Mouse (Mus musculus): Measurements from ENCODE around the gene Gmfg. TPM values are rescaled to one million over a fixed set of nuclear protein-coding genes. Genes with fewer than 3 reads are reported as not detected.

Gmfg gene
- polyA plus RNA-seq, 1 experiment from 2014 or later = 6.5 TPM

GRCm38 (mm10) chr7:28484192-28484591, 46.9 kb downstream of the Gmfg start:
- H3K4me2 ChIP-seq (ENCODE audit: low read depth) = no peak overlapping the region
- no peaks in the 10 kb centered on the region for H3K36me3 ChIP-seq (ENCODE audit: control insufficient read depth, insufficient read depth, low read length)
- no peak overlapping the region for H3K4me3 ChIP-seq (ENCODE audit: low read depth, low read length)
- no peaks in the 10 kb centered on the region; the same call in 1 of the 2 replicates for H3K4me1 ChIP-seq (ENCODE audit: control insufficient read depth, insufficient read depth, low read length)
- no peaks in the 10 kb centered on the region for H3K9me3 ChIP-seq (ENCODE audit: control insufficient read depth, low read length)
- peaks cover 3% of the 10 kb centered on the region for H3K27me3 ChIP-seq (ENCODE audit: control insufficient read depth, insufficient read depth, low read length)
- DNase-seq (ENCODE audit: low spot score) (no peak), ATAC-seq (ENCODE audit: insufficient read depth, low FRiP score, low TSS enrichment) (no peak)
- no peak overlapping the region for H3K27ac ChIP-seq (ENCODE audit: low read depth, low read length)
- H3K9ac ChIP-seq (ENCODE audit: low read length) = no peak overlapping the region
- 19% methylated on average over 4 of the region's 4 CpGs for WGBS

DNA sequence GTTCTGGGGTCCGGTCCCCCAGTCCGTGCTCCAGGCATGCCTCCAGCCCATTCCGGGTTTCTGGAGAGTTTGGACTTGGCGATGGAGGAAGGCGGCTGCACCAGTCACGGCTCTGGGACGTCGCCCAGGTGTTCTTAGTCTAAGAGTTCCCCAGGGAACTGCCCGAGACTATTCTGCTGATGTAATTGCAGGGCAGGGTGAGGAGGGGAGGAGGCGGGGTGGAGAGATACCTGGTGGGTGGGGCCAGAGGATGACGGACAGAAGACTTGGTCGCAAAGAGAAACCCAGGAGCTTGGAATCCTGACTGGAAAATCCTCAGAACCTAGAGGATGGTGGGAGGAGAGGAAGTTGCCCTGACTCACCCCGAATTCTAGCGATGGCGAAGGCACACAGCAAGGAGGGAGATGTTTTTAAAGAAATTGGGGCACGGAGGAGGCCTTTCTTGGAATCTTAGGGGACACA, 50.8 kb downstream of the Gmfg start:
- H3K4me1 ChIP-seq (ENCODE audit: control insufficient read depth, insufficient read depth, low read length) = no peaks in the 10 kb centered on the region; the same call in 1 of the 2 replicates
- H3K27me3 ChIP-seq (ENCODE audit: control insufficient read depth, insufficient read depth, low read length) = peaks cover 3% of the 10 kb centered on the region
- no peak overlapping the region for H3K4me3 ChIP-seq (ENCODE audit: low read depth, low read length)
- ATAC-seq (ENCODE audit: insufficient read depth, low FRiP score, low TSS enrichment) (no peak), DNase-seq (ENCODE audit: low spot score) (no peak)
- no peak overlapping the region for H3K27ac ChIP-seq (ENCODE audit: low read depth, low read length)
- WGBS = 3% methylated on average over 16 of the region's 16 CpGs
- H3K4me2 ChIP-seq (ENCODE audit: low read depth) = peak overlapping the region; percentile 23
- H3K9me3 ChIP-seq (ENCODE audit: control insufficient read depth, low read length) = no peaks in the 10 kb centered on the region
- H3K36me3 ChIP-seq (ENCODE audit: control insufficient read depth, insufficient read depth, low read length) = no peaks in the 10 kb centered on the region
- no peak overlapping the region for H3K9ac ChIP-seq (ENCODE audit: low read length)

GRCm38 (mm10) chr7:28490410-28490809, 53.2 kb downstream of the Gmfg start:
- Histone ChIP-seq H3K9me3 (ENCODE audit: control insufficient read depth, low read length) (no peaks in the 10 kb centered on the region), H3K4me1 (ENCODE audit: control insufficient read depth, insufficient read depth, low read length) (no peaks in the 10 kb centered on the region; the same call in 1 of the 2 replicates), H3K27me3 (ENCODE audit: control insufficient read depth, insufficient read depth, low read length) (peaks cover 3% of the 10 kb centered on the region), H3K4me2 (ENCODE audit: low read depth) (no peak overlapping the region), H3K9ac (ENCODE audit: low read length) (no peak overlapping the region), H3K27ac (ENCODE audit: low read depth, low read length) (no peak overlapping the region), H3K4me3 (ENCODE audit: low read depth, low read length) (no peak overlapping the region), H3K36me3 (ENCODE audit: control insufficient read depth, insufficient read depth, low read length) (no peaks in the 10 kb centered on the region)
- peak; percentile 38 for DNase-seq (ENCODE audit: low spot score)
- no peak for ATAC-seq (ENCODE audit: insufficient read depth, low FRiP score, low TSS enrichment)
- 5% methylated on average over 10 of the region's 10 CpGs for WGBS

DNA sequence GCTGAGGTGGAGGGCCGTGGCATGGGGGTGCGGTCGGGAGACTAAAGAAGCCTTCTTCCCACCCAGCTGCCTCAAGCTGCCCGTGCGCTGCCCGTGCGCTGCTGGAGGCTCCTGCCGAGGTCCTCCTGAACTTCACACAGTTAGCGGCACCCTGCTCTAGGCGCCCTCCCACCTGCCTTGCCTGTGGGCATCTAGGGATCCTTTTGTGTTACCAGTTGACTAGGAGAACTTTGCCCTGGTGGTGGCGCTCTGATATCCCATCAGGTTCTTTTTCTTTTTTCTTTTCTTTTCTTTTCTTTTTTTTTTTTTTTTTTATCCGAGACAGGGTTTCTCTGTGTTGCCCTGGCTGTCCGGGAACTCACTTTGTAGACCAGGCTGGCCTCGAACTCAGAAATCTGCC, 53.7 kb downstream of the Gmfg start:
- DNase-seq (ENCODE audit: low spot score) (no peak), ATAC-seq (ENCODE audit: insufficient read depth, low FRiP score, low TSS enrichment) (no peak)
- Histone ChIP-seq H3K27me3 (ENCODE audit: control insufficient read depth, insufficient read depth, low read length) (peaks cover 3% of the 10 kb centered on the region), H3K4me1 (ENCODE audit: control insufficient read depth, insufficient read depth, low read length) (no peaks in the 10 kb centered on the region; the same call in 1 of the 2 replicates), H3K4me2 (ENCODE audit: low read depth) (no peak overlapping the region), H3K9ac (ENCODE audit: low read length) (no peak overlapping the region), H3K9me3 (ENCODE audit: control insufficient read depth, low read length) (no peaks in the 10 kb centered on the region), H3K27ac (ENCODE audit: low read depth, low read length) (no peak overlapping the region), H3K4me3 (ENCODE audit: low read depth, low read length) (no peak overlapping the region), H3K36me3 (ENCODE audit: control insufficient read depth, insufficient read depth, low read length) (no peaks in the 10 kb centered on the region)
- WGBS = 32% methylated on average over 13 of the region's 14 CpGs

- H3K4me1 ChIP-seq (ENCODE audit: control insufficient read depth, insufficient read depth, low read length) = no peaks in the 10 kb centered on the region; the same call in 1 of the 2 replicates
- no peak overlapping the region for H3K9ac ChIP-seq (ENCODE audit: low read length)
- peaks cover 3% of the 10 kb centered on the region for H3K27me3 ChIP-seq (ENCODE audit: control insufficient read depth, insufficient read depth, low read length)
- no peak overlapping the region for H3K4me2 ChIP-seq (ENCODE audit: low read depth)
- 86% methylated on average over 8 of the region's 8 CpGs for WGBS
- no peaks in the 10 kb centered on the region for H3K9me3 ChIP-seq (ENCODE audit: control insufficient read depth, low read length)
- no peaks in the 10 kb centered on the region for H3K36me3 ChIP-seq (ENCODE audit: control insufficient read depth, insufficient read depth, low read length)
- DNase-seq (ENCODE audit: low spot score) = no peak
- no peak overlapping the region for H3K4me3 ChIP-seq (ENCODE audit: low read depth, low read length)
- ATAC-seq (ENCODE audit: insufficient read depth, low FRiP score, low TSS enrichment) = no peak
- no peak overlapping the region for H3K27ac ChIP-seq (ENCODE audit: low read depth, low read length)
These were observed 55.1 kb downstream of the Gmfg start for GRCm38 (mm10) chr7:28492310-28492709.

GRCm38 (mm10) chr7:28495426-28495825, 58.2 kb downstream of the Gmfg start:
- Histone ChIP-seq H3K27ac (ENCODE audit: low read depth, low read length) (no peak overlapping the region), H3K4me2 (ENCODE audit: low read depth) (no peak overlapping the region), H3K27me3 (ENCODE audit: control insufficient read depth, insufficient read depth, low read length) (no peaks in the 10 kb centered on the region), H3K36me3 (ENCODE audit: control insufficient read depth, insufficient read depth, low read length) (no peaks in the 10 kb centered on the region), H3K9me3 (ENCODE audit: control insufficient read depth, low read length) (no peaks in the 10 kb centered on the region), H3K4me1 (ENCODE audit: control insufficient read depth, insufficient read depth, low read length) (no peaks in the 10 kb centered on the region), H3K9ac (ENCODE audit: low read length) (no peak overlapping the region), H3K4me3 (ENCODE audit: low read depth, low read length) (no peak overlapping the region)
- WGBS = 74% methylated on average over 11 of the region's 11 CpGs
- ATAC-seq (ENCODE audit: insufficient read depth, low FRiP score, low TSS enrichment) (no peak), DNase-seq (ENCODE audit: low spot score) (peak; percentile 31)

Other genes starting within 250 kb of the Gmfg start
- gene Eid2, start 169.6 kb upstream of the Gmfg start, polyA plus RNA-seq (2014; fragmentation: Nextera tagmentation; extraction: Ambion mirVana) = 17.6 and 18.3 TPM in 2 replicates
- gene Eid2b, start 159.7 kb upstream of the Gmfg start, polyA plus RNA-seq (2014; fragmentation: Nextera tagmentation; extraction: Ambion mirVana) = 17.1 and 19.0 TPM in 2 replicates
- gene Selenov, start 146.3 kb upstream of the Gmfg start, polyA plus RNA-seq (2014; fragmentation: Nextera tagmentation; extraction: Ambion mirVana) = 0.45 and 0.66 TPM in 2 replicates
- gene Dll3, start 135.2 kb upstream of the Gmfg start, polyA plus RNA-seq (2014; fragmentation: Nextera tagmentation; extraction: Ambion mirVana) = 69.8 and 79.0 TPM in 2 replicates
- 199 and 219 TPM in 2 replicates for gene Timm50, start 125.4 kb upstream of the Gmfg start, polyA plus RNA-seq (2014; fragmentation: Nextera tagmentation; extraction: Ambion mirVana)
- 89.7 and 101 TPM in 2 replicates for gene Supt5, start 98.7 kb upstream of the Gmfg start, polyA plus RNA-seq (2014; fragmentation: Nextera tagmentation; extraction: Ambion mirVana)
- 780 and 827 TPM in 2 replicates for gene Rps16, start 86.8 kb upstream of the Gmfg start, polyA plus RNA-seq (2014; fragmentation: Nextera tagmentation; extraction: Ambion mirVana)
- gene Plekhg2, start 64.8 kb upstream of the Gmfg start, polyA plus RNA-seq (2014; fragmentation: Nextera tagmentation; extraction: Ambion mirVana) = 50.5 and 54.5 TPM in 2 replicates
- gene Zfp36, start 57.2 kb upstream of the Gmfg start, polyA plus RNA-seq (2014; fragmentation: Nextera tagmentation; extraction: Ambion mirVana) = 4.3 and 5.1 TPM in 2 replicates
- gene Med29, start 44.7 kb upstream of the Gmfg start, polyA plus RNA-seq (2014; fragmentation: Nextera tagmentation; extraction: Ambion mirVana) = 45.8 and 48.8 TPM in 2 replicates
- 71.7 and 78.0 TPM in 2 replicates for gene Paf1, start 44.5 kb upstream of the Gmfg start, polyA plus RNA-seq (2014; fragmentation: Nextera tagmentation; extraction: Ambion mirVana)
- 7.6 and 9.9 TPM in 2 replicates for gene Lrfn1, start 14.5 kb downstream of the Gmfg start, polyA plus RNA-seq (2014; fragmentation: Nextera tagmentation; extraction: Ambion mirVana)
- gene Ifnl2, start 73.0 kb downstream of the Gmfg start, polyA plus RNA-seq (2014; fragmentation: Nextera tagmentation; extraction: Ambion mirVana) = not detected in 2 replicates
- gene Ifnl3, start 85.4 kb downstream of the Gmfg start, polyA plus RNA-seq (2014; fragmentation: Nextera tagmentation; extraction: Ambion mirVana) = not detected in 2 replicates
- not detected in 2 replicates for gene Sycn, start 103.4 kb downstream of the Gmfg start, polyA plus RNA-seq (2014; fragmentation: Nextera tagmentation; extraction: Ambion mirVana)
- 0.15 TPM in 1 of 2 replicates, not detected in the other for gene Nccrp1, start 109.8 kb downstream of the Gmfg start, polyA plus RNA-seq (2014; fragmentation: Nextera tagmentation; extraction: Ambion mirVana)
- gene Samd4b, start 160.7 kb downstream of the Gmfg start, polyA plus RNA-seq (2014; fragmentation: Nextera tagmentation; extraction: Ambion mirVana) = 37.8 and 39.5 TPM in 2 replicates
- gene Pak4, start 160.7 kb downstream of the Gmfg start, polyA plus RNA-seq (2014; fragmentation: Nextera tagmentation; extraction: Ambion mirVana) = 31.1 and 33.9 TPM in 2 replicates
- gene Acp7, start 193.9 kb downstream of the Gmfg start, polyA plus RNA-seq (2014; fragmentation: Nextera tagmentation; extraction: Ambion mirVana) = not detected in 2 replicates

All from neural tube, embryonic 11.5 days (tissue).